Mouse (Mus musculus): Measurements from ENCODE around the gene Sv2a. TPM values are rescaled to one million over a fixed set of nuclear protein-coding genes. Genes with fewer than 3 reads are reported as not detected.
"Not testable (repeated sequence)": the region's sequence is repeated elsewhere in the genome, so short reads cannot be mapped to it uniquely, and the experiment has no call there.

The Sv2a gene
- polyA plus RNA-seq, 1 experiment from 2014 or later, result 91.6 TPM

- H3K9me3 ChIP-seq (ENCODE audit: control insufficient read depth, low read length); H3K9ac ChIP-seq (replicated peaks; ENCODE audit: low read length); ATAC-seq (ENCODE audit: low FRiP score, low TSS enrichment); H3K27me3 ChIP-seq (ENCODE audit: control insufficient read depth, insufficient read depth, low read length); DNase-seq; H3K27ac ChIP-seq (replicated peaks; ENCODE audit: low read depth, low read length); H3K4me3 ChIP-seq (replicated peaks; ENCODE audit: low read depth, low read length): not testable (repeated sequence)
- Histone ChIP-seq H3K36me3 (ENCODE audit: control insufficient read depth, insufficient read depth, low read length) (peaks cover 15% of the 10 kb centered on the region), H3K4me1 (ENCODE audit: control insufficient read depth, insufficient read depth, low read length) (peaks cover 15% of the 10 kb centered on the region), H3K4me2 (ENCODE audit: low read length) (peak overlapping the region; percentile 98)
- 27% methylated on average over 7 of the region's 8 CpGs for WGBS
These were observed 17.8 kb downstream of the Sv2a start for GRCm38 (mm10) chr3:96198601-96199251.

DNA sequence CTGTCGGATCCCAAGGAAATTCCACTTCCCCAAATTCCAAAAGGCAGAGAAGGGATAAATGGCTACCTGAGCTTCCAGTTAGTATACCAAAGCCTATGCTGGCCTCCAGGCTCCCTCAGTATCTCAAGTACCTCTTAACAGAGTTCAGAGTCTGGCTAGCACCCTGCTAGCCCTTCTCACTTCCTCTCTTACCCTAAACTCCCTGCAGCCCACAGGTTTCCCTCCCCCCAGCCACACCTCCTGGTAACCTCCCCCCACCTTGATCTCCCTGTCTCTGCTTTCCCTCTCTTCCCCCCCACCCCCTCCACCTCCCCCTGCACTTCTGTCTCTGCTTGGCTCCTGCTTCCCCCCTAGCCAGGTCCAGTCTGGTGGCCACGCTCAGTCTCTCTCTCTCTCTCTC is 18.8 kb downstream of the Sv2a start:
- peaks cover 15% of the 10 kb centered on the region for H3K4me1 ChIP-seq (ENCODE audit: control insufficient read depth, insufficient read depth, low read length)
- no peak overlapping the region for H3K4me2 ChIP-seq (ENCODE audit: low read length)
- peaks cover 5% of the 10 kb centered on the region; the same call in 1 of the 2 replicates for H3K36me3 ChIP-seq (ENCODE audit: control insufficient read depth, insufficient read depth, low read length)
- H3K27ac ChIP-seq (replicated peaks; ENCODE audit: low read depth, low read length), result no peak overlapping the region
- H3K27me3 ChIP-seq (ENCODE audit: control insufficient read depth, insufficient read depth, low read length), result no peaks in the 10 kb centered on the region
- ATAC-seq (ENCODE audit: low FRiP score, low TSS enrichment) (no peak), DNase-seq (no peak)
- no peak overlapping the region for H3K4me3 ChIP-seq (replicated peaks; ENCODE audit: low read depth, low read length)
- no peak overlapping the region for H3K9ac ChIP-seq (replicated peaks; ENCODE audit: low read length)
- WGBS, result 86% methylated on average over 2 of the region's 2 CpGs
- H3K9me3 ChIP-seq (ENCODE audit: control insufficient read depth, low read length), result no peaks in the 10 kb centered on the region

- no peak overlapping the region for H3K4me2 ChIP-seq (ENCODE audit: low read length)
- no peak overlapping the region for H3K27ac ChIP-seq (replicated peaks; ENCODE audit: low read depth, low read length)
- no peak overlapping the region for H3K4me3 ChIP-seq (replicated peaks; ENCODE audit: low read depth, low read length)
- H3K36me3 ChIP-seq (ENCODE audit: control insufficient read depth, insufficient read depth, low read length), result no peaks in the 10 kb centered on the region
- H3K4me1 ChIP-seq (ENCODE audit: control insufficient read depth, insufficient read depth, low read length), result no peaks in the 10 kb centered on the region
- H3K27me3 ChIP-seq (ENCODE audit: control insufficient read depth, insufficient read depth, low read length), result no peaks in the 10 kb centered on the region
- DNase-seq, result peak; percentile 11
- H3K9me3 ChIP-seq (ENCODE audit: control insufficient read depth, low read length), result no peaks in the 10 kb centered on the region
- H3K9ac ChIP-seq (replicated peaks; ENCODE audit: low read length), result no peak overlapping the region
- ATAC-seq (ENCODE audit: low FRiP score, low TSS enrichment), result no peak
- WGBS, result 86% methylated on average over 3 of the region's 3 CpGs
These were observed 26.9 kb downstream of the Sv2a start for GRCm38 (mm10) chr3:96207819-96208218.

- H3K9me3 ChIP-seq (ENCODE audit: control insufficient read depth, low read length), result no peaks in the 10 kb centered on the region
- H3K4me2 ChIP-seq (ENCODE audit: low read length), result no peak overlapping the region
- H3K36me3 ChIP-seq (ENCODE audit: control insufficient read depth, insufficient read depth, low read length), result no peaks in the 10 kb centered on the region
- no peak overlapping the region for H3K4me3 ChIP-seq (replicated peaks; ENCODE audit: low read depth, low read length)
- no peaks in the 10 kb centered on the region for H3K4me1 ChIP-seq (ENCODE audit: control insufficient read depth, insufficient read depth, low read length)
- ATAC-seq (ENCODE audit: low FRiP score, low TSS enrichment) (no peak), DNase-seq (peak; percentile 15)
- H3K27ac ChIP-seq (replicated peaks; ENCODE audit: low read depth, low read length), result no peak overlapping the region
- 18% methylated on average over 15 of the region's 15 CpGs for WGBS
- H3K27me3 ChIP-seq (ENCODE audit: control insufficient read depth, insufficient read depth, low read length), result no peaks in the 10 kb centered on the region
- no peak overlapping the region for H3K9ac ChIP-seq (replicated peaks; ENCODE audit: low read length)
These were observed 28.3 kb downstream of the Sv2a start for GRCm38 (mm10) chr3:96209242-96209641.

DNA sequence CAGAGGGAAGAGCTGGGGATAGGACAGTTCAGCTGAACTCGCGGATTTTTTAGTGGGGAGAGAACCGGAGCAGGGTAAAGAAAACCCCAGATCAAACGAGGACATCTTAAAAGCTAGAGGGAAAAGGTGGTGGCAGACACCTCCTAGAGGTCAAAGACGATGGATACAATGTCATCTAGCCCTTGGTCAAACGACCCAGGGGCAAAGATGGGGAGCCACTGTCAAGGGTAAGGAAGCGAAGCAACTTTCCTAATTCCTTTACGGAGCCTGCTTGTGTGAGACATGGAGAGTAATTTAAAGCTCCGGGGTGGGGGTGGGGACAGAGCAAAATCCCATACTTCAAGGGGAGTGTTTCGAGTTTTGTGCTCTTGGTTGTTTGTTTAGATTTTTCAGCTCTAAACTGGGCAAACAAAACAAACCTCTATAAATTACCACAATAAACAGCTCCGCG is 38.3 kb downstream of the Sv2a start:
- H3K4me1 ChIP-seq (ENCODE audit: control insufficient read depth, insufficient read depth, low read length), result peaks cover 18% of the 10 kb centered on the region
- ATAC-seq (ENCODE audit: low FRiP score, low TSS enrichment) (peak; percentile 22; the same call in 1 of the 2 replicates), DNase-seq (no peak)
- H3K4me3 ChIP-seq (replicated peaks; ENCODE audit: low read depth, low read length), result peak overlapping the region; percentile 53
- H3K27me3 ChIP-seq (ENCODE audit: control insufficient read depth, insufficient read depth, low read length), result no peaks in the 10 kb centered on the region
- peak overlapping the region; percentile 94 for H3K27ac ChIP-seq (replicated peaks; ENCODE audit: low read depth, low read length)
- no peaks in the 10 kb centered on the region for H3K9me3 ChIP-seq (ENCODE audit: control insufficient read depth, low read length)
- under 1% methylated on average over 12 of the region's 12 CpGs for WGBS
- no peaks in the 10 kb centered on the region for H3K36me3 ChIP-seq (ENCODE audit: control insufficient read depth, insufficient read depth, low read length)
- peak overlapping the region; percentile 60 for H3K4me2 ChIP-seq (ENCODE audit: low read length)
- H3K9ac ChIP-seq (replicated peaks; ENCODE audit: low read length), result peak overlapping the region; percentile 57

GRCm38 (mm10) chr3:96219661-96220130 is 38.7 kb downstream of the Sv2a start, which contains the start of the genes Bola1 and Hist2h2ab:
Gene Bola1 (minus strand): TSS chr3:96219709.
Gene Hist2h2ab (plus strand): TSS chr3:96219865.
- Histone ChIP-seq H3K4me3 (replicated peaks; ENCODE audit: low read depth, low read length) (peak within 1 kb of the TSS; percentile 53), H3K36me3 (ENCODE audit: control insufficient read depth, insufficient read depth, low read length) (no peaks in the 10 kb centered on the region), H3K27ac (replicated peaks; ENCODE audit: low read depth, low read length) (peak within 1 kb of the TSS; percentile 94), H3K27me3 (ENCODE audit: control insufficient read depth, insufficient read depth, low read length) (no peaks in the 10 kb centered on the region), H3K4me2 (ENCODE audit: low read length) (peak within 1 kb of the TSS; percentile 60), H3K9me3 (ENCODE audit: control insufficient read depth, low read length) (no peaks in the 10 kb centered on the region), H3K9ac (replicated peaks; ENCODE audit: low read length) (peak within 1 kb of the TSS; percentile 61), H3K4me1 (ENCODE audit: control insufficient read depth, insufficient read depth, low read length) (peaks cover 19% of the 10 kb centered on the region)
- under 1% methylated on average over 37 of the region's 37 CpGs for WGBS
- ATAC-seq (ENCODE audit: low FRiP score, low TSS enrichment) (peak; percentile 93), DNase-seq (peak; percentile 90)

GRCm38 (mm10) chr3:96220131-96220764 is 39.3 kb downstream of the Sv2a start:
- WGBS, result 0% methylated on average over 26 of the region's 47 CpGs
- not testable (repeated sequence) for H3K36me3 ChIP-seq (ENCODE audit: control insufficient read depth, insufficient read depth, low read length); H3K27me3 ChIP-seq (ENCODE audit: control insufficient read depth, insufficient read depth, low read length); H3K9me3 ChIP-seq (ENCODE audit: control insufficient read depth, low read length)
- ATAC-seq (ENCODE audit: low FRiP score, low TSS enrichment) (peak; percentile 16; the same call in 1 of the 2 replicates), DNase-seq (peak; percentile 45)
- Histone ChIP-seq H3K4me2 (ENCODE audit: low read length) (peak overlapping the region; percentile 60), H3K4me1 (ENCODE audit: control insufficient read depth, insufficient read depth, low read length) (peaks cover 20% of the 10 kb centered on the region), H3K4me3 (replicated peaks; ENCODE audit: low read depth, low read length) (peak overlapping the region; percentile 53), H3K9ac (replicated peaks; ENCODE audit: low read length) (peak overlapping the region; percentile 61), H3K27ac (replicated peaks; ENCODE audit: low read depth, low read length) (peak overlapping the region; percentile 94)

GRCm38 (mm10) chr3:96220765-96221639 is 40.1 kb downstream of the Sv2a start, which contains the start of the genes Hist2h2ac and Hist2h2be:
Gene Hist2h2ac (minus strand): TSS chr3:96220880.
Gene Hist2h2be (plus strand): TSS chr3:96221119.
- ATAC-seq (ENCODE audit: low FRiP score, low TSS enrichment) (peak; percentile 75), DNase-seq (peak; percentile 82)
- Histone ChIP-seq H3K4me3 (replicated peaks; ENCODE audit: low read depth, low read length) (peak within 1 kb of the TSS; percentile 53), H3K9ac (replicated peaks; ENCODE audit: low read length) (peak within 1 kb of the TSS; percentile 61), H3K4me2 (ENCODE audit: low read length) (peak within 1 kb of the TSS; percentile 60), H3K27me3 (ENCODE audit: control insufficient read depth, insufficient read depth, low read length) (no peaks in the 10 kb centered on the region), H3K27ac (replicated peaks; ENCODE audit: low read depth, low read length) (peak within 1 kb of the TSS; percentile 94), H3K4me1 (ENCODE audit: control insufficient read depth, insufficient read depth, low read length) (peaks cover 22% of the 10 kb centered on the region), H3K9me3 (ENCODE audit: control insufficient read depth, low read length) (no peaks in the 10 kb centered on the region), H3K36me3 (ENCODE audit: control insufficient read depth, insufficient read depth, low read length) (no peaks in the 10 kb centered on the region)
- under 1% methylated on average over 43 of the region's 43 CpGs for WGBS

Measured in midbrain, embryonic 14.5 days (tissue).